Mouse (Mus musculus) left cerebral cortex, adult 2 months (tissue): ENCODE data around the gene Cabcoco1. TPM values are rescaled to one million over a fixed set of nuclear protein-coding genes. Genes with fewer than 3 reads are reported as not detected.

Source experiments
- DNase-seq, 2 experiments: peaks; one replicate each; pipeline ENCODE4 v3.0.0; 2021 to 2022; ENCODE audit warnings: low spot score in 2 of 2, mixed read lengths in 1 of 2; ENCODE audit errors: extremely low spot score in 1 of 2
- H3K27ac ChIP-seq: fragments of 200-600 bp; 2 replicates; pipeline ENCODE4 v1.8.1; 2022
- H3K4me3 ChIP-seq: fragments of 200-600 bp; 2 replicates; pipeline ENCODE4 v1.8.1; 2022
- CTCF ChIP-seq: fragments of 200-600 bp; IDR thresholded peaks from 2 replicates; pipeline ENCODE4 v1.8.1; 2022; ENCODE audit warnings: antibody characterized with exemption, mild to moderate bottlenecking, moderate library complexity
- intact Hi-C: fragments of 180-260 bp; cut with DNase I; formaldehyde crosslinking; loops from one replicate; pipeline ENCODE4 v1.15.1; 2025
- total RNA-seq, 2 experiments: library from RNA; stranded (reverse); gene quantifications; 2 replicates each; pipeline ENCODE4 v1.2.3; 2021

Cabcoco1 gene
- total RNA-seq, 2 experiments from 2014 or later: 1.7 to 1.8 TPM

DNA sequence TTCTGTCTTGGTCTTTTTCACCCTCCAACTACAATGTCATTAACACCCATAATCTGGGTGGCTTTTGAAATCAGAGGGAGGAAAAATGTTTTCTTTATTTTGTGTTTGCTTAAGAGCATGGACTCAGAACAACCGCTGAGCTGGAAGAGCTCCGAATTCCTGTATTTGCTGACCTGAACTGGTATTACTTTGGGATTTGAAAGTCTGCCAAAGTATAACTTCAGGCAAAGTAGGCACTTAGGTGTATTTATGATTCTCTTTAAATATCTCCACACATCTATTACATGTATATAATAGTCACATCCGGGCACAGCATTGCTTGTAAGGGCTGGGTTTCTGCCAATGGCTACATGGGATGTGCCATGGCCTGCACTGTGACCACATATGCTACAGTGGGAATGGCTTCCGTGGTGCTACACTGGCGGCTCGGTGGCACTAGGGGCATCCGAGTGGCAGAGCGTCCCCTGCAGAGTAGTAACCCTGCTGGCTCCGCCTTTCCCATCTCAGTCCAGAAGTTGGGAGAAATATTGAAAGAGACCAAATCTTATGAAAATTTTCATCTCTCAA is 37.0 kb downstream of the Cabcoco1 start:
- DNase-seq: no peak
- Histone ChIP-seq H3K4me3 (no peak overlapping the region), H3K27ac (no peak overlapping the region)
- intact Hi-C loops: no loop called here
- no peak for TF ChIP-seq CTCF

DNA sequence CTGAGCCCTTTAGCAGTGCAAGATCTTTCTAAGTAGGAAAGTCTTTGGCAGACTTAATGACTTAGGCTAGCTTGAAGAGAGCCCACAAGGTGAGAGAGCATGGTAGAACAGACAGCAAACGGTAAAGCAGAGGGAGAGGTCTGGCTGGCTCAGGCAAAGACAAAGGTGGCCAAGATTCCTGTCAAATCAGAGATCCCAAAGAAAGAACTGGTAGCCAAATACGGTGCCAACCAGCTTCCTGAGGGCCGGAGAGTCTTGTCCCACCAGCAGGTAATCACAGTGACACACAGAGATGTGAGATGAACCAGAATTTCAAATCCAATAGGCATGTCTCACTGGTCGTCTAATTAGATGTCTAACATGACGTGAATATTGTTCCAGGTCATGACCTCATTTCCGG is 40.6 kb downstream of the Cabcoco1 start:
- Histone ChIP-seq H3K27ac (no peak overlapping the region), H3K4me3 (no peak overlapping the region)
- no peak for DNase-seq
- intact Hi-C loops: no loop called here
- TF ChIP-seq CTCF: no peak

DNA sequence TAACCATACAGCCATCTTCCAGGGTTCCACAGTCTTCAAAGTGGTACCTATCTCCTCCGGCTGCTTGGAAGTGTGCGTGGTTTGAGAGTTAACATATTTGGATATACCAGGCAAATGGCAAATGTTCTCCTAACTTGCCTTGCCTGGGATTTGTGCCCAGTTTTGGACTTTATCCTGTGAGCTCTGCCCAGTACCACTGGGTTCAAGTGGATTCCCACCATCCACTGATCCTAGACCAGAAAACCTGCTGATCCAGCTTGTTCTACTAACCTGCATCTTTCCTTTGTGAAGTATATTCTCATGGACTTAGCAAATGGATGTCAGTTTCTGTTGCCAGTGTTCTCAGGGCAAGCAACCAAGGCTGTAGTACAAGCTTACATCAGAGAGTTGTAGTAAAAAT is 46.5 kb downstream of the Cabcoco1 start:
- DNase-seq: no peak
- TF ChIP-seq CTCF: no peak
- intact Hi-C loops: no loop called here
- Histone ChIP-seq H3K27ac (no peak overlapping the region), H3K4me3 (no peak overlapping the region)

DNA sequence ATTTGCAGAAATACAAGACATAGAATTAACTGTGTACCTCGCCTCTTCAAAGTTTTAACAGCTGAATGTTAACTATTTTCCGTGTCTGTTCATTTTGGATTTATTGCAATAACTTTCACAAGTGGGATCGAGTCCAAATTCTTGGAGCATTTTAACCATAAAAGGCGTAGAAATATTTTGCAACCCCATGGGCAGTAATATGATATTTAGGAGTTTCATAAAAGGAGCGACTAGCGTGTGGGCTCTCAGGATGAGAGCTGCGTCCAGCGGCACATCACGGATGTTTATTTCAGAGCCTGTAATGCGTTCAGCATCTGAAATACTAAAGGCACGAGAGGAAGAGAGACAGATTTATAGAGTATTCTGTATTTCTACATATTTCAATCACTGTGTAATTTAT is 50.1 kb downstream of the Cabcoco1 start:
- TF ChIP-seq CTCF: no peak
- Histone ChIP-seq H3K27ac (no peak overlapping the region), H3K4me3 (no peak overlapping the region)
- intact Hi-C loops: no loop called here
- DNase-seq: no peak

DNA sequence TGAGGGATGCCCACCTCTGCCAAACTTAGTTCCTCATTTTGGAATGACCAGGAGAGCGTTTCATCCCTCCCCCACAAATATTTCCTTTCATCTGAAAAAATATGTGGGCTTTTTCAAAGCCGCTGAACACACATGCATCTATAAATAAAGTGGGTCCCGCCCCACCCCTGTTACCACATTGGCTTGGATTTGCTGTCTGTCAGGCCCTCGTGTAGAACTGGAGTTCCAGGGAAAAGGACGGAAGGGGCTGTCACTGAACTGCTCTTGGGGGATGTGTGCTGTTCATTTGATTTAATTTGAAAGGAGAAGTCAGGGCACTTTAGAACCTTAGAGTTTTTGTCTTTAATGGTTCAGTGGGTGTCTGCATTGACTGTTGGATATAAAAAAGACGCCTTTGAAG is 50.9 kb downstream of the Cabcoco1 start:
- intact Hi-C loops: no loop called here
- H3K4me3 ChIP-seq: no peak overlapping the region
- DNase-seq: no peak
- TF ChIP-seq CTCF: no peak
- no peak overlapping the region for H3K27ac ChIP-seq

DNA sequence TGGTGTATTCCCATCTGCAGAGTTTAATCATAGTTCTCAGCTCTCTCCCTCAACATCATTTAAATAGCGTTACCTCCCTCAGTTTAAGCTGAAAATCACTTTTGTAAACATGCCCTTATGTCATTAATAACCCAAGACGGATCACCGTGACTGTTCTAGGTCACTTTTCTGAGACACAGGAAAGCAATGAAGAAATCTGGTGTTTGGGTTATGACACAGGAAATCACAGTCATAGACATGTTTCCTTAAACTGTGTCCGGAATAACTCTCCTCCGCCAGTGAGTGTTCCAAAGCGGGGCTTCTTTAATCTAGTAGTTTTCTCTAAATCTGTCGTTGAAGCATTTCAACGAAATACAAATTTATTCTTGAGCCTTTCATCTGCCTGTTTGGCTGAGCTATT is 68.9 kb downstream of the Cabcoco1 start:
- Histone ChIP-seq H3K4me3 (no peak overlapping the region), H3K27ac (no peak overlapping the region)
- intact Hi-C loops: no loop called here
- no peak for TF ChIP-seq CTCF
- DNase-seq: no peak

DNA sequence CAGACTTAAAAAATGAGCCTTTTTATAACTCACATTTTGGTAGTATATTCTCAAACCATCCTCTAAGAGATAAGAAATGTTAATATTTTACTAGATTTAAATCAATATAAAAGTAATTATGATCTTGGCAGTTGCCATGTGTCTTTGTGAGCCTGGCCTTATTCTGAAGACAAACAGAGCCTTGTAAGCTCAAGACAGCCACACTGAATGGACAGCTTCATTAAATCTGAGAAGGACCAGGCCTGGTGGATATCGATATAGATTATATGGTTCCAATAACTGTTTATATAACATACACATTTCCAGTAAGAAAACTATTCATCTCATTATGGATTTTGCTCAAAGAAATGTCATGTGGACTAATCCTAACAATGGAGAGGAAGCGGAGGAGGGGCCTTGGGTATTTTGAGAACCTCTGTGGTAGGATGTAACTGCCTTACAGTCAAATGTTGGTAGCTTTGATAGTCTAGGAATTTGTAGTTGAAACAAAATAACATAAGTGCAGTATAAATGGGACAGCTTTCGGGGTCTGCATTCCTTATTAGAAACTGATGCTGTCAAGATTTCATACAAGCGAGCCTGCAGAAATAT is 75.9 kb downstream of the Cabcoco1 start:
- Histone ChIP-seq H3K27ac (no peak overlapping the region), H3K4me3 (no peak overlapping the region)
- no peak for TF ChIP-seq CTCF
- intact Hi-C loops: no loop called here
- no peak for DNase-seq

DNA sequence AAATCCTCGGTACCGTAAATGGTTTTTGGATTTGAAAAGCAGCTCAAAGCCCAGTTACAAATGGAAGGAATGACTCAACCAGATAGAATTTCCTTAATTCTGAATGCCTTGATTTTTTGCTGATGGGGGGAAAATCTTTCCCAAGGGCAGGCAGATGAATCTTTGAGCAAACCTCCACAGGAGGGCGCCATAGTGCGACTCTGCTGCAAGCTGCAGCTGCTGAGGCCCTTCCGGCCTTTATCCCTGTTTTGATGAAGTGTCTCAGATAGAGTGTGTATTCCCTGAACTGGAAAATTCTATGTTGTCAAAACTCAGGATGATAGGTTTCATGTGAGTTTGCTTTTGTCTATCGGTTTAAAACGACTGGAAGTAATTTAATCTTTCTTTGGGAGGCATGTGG is 76.8 kb downstream of the Cabcoco1 start:
- TF ChIP-seq CTCF: peak; percentile 84
- intact Hi-C loops: loop anchor here (5.0 kb wide), 3 partner anchors 108 to 442 kb away; no protein-coding TSS in a partner anchor

DNA sequence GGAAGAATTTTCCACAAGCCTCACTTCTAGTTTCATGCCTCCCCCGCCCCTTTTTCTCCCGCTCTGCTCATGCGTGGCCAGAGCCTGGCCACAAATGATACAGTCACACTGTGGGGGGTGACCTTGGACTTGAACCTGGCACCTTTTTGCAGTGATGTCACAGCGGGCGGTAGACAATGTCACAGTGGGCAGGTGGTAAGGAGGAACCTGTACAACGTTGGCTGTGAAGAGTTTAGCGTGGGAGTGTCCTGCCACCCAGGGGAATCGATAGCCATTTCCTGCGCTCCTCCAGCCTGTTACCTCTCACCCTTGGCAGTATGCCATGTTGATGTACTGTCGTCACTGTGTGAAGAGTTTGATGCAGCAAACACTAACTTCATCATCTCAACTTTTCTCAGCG is 81.9 kb downstream of the Cabcoco1 start:
- intact Hi-C loops: loop anchor here (5.0 kb wide), 3 partner anchors 102 to 448 kb away; no protein-coding TSS in a partner anchor
- Histone ChIP-seq H3K4me3 (no peak overlapping the region), H3K27ac (no peak overlapping the region)
- no peak for TF ChIP-seq CTCF
- no peak for DNase-seq

More for the DNA sequence above, 76.8 kb downstream of the Cabcoco1 start:
- Histone ChIP-seq H3K27ac (no peak overlapping the region), H3K4me3 (no peak overlapping the region)
- DNase-seq: peak; percentile 75 to 85

DNA sequence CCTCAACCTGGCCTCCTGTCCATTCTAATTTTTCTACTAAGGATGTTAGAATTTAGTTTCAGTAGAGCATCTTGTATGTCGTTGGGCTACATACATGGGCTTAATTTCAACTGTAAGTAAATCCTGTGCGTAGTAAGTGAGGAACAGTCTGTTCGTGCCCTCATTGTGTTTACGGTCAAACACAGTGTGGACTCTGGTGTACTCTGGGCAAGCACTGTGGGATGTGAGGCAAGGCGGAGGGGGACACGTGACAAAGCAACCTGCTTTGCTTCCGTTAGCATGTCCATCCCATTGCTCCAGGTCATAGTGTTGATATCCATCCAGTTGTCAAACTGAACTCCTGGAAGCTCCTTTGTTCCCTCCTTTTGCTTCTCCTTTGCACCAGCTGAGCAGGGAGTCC is 84.7 kb downstream of the Cabcoco1 start:
- no peak for TF ChIP-seq CTCF
- Histone ChIP-seq H3K4me3 (no peak overlapping the region), H3K27ac (no peak overlapping the region)
- intact Hi-C loops: no loop called here
- no peak for DNase-seq

DNA sequence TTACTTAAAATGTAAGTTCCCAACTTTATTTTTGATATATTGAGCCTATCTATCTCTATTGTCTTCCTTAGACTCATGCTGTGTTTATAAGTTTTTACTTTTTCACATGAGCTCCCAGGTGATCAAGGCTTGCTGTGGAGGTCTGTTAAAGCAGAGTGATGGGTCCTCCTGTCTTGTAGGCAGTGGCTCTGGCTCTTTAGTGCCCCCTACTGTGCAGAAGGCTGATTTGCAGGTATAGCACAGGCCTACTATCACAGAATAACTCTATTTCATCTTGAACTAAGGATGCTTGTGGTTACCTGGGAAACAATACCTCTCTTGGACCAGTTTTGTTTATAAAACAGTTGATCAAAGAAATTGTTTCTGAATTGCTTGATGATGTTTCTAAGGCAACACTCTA is 87.2 kb downstream of the Cabcoco1 start:
- intact Hi-C loops: no loop called here
- Histone ChIP-seq H3K4me3 (no peak overlapping the region), H3K27ac (no peak overlapping the region)
- peak; percentile 9; the same call in 1 of the 2 replicates for TF ChIP-seq CTCF
- DNase-seq: no peak

DNA sequence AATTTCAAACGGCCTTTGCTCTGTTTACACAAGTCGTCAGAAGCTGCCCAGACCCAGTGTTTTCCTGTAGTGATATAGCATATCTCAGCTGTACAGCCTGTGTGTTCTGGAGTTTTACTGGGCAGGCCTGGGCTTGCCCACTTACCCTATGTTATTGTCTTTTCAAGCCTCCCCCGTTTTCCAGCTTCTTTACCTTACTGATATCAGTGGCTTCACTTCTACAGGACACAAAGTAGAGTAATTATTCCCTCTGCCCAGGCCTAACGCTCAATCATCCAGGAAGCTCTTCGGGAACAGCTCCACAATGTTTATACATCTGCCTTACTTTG is 94.9 kb downstream of the Cabcoco1 start:
- DNase-seq: no peak
- no peak for TF ChIP-seq CTCF
- intact Hi-C loops: no loop called here
- Histone ChIP-seq H3K27ac (no peak overlapping the region), H3K4me3 (no peak overlapping the region)
